Mouse (Mus musculus) liver, adult 2 months (tissue): ENCODE results near the gene Gm48551. TPM values are rescaled to one million over a fixed set of nuclear protein-coding genes. Genes with fewer than 3 reads are reported as not detected.

Experiments
- DNase-seq: peaks from one replicate; pipeline ENCODE4 v3.0.0-alpha.2; 2011; ENCODE audit warnings: low read depth, low spot score; ENCODE audit errors: extremely low read depth
- H3K27ac ChIP-seq: fragments of 200-500 bp; replicated peaks from 2 replicates; pipeline ENCODE4 v1.5.1; 2012; ENCODE audit warnings: low read depth, mild to moderate bottlenecking, control low read depth, inconsistent platforms, low read length; ENCODE audit not compliant: insufficient read depth
- H3K27me3 ChIP-seq: fragments of 200-500 bp; 2 replicates; pipeline ENCODE4 v1.6.1; 2012; ENCODE audit warnings: mild to moderate bottlenecking, moderate library complexity, low read length, inconsistent platforms; ENCODE audit not compliant: control insufficient read depth, insufficient read depth
- H3K36me3 ChIP-seq: fragments of 200-500 bp; 2 replicates; pipeline ENCODE4 v1.6.1; 2012; ENCODE audit warnings: low read length, inconsistent platforms; ENCODE audit not compliant: control insufficient read depth, insufficient read depth
- H3K4me1 ChIP-seq: fragments of 200-500 bp; 2 replicates; pipeline ENCODE4 v1.6.1; 2011; ENCODE audit warnings: low read length; ENCODE audit not compliant: control insufficient read depth, insufficient read depth
- H3K4me3 ChIP-seq: fragments of 200-500 bp; 2 replicates; pipeline ENCODE4 v1.5.1; 2011; ENCODE audit warnings: low read depth, mild to moderate bottlenecking, control low read depth, low read length, moderate library complexity; ENCODE audit not compliant: insufficient read depth
- H3K79me2 ChIP-seq: fragments of 200-500 bp; 2 replicates; pipeline ENCODE4 v1.6.1; 2012; ENCODE audit warnings: inconsistent platforms, mild to moderate bottlenecking, low read length, moderate library complexity; ENCODE audit not compliant: control insufficient read depth, insufficient read depth
- H3K9ac ChIP-seq: fragments of 200-500 bp; 2 replicates; pipeline ENCODE4 v1.6.1; 2012; ENCODE audit warnings: low read depth, mild to moderate bottlenecking, control low read depth, inconsistent platforms, low read length
- CTCF ChIP-seq: fragments of 200-500 bp; IDR thresholded peaks from 2 replicates; pipeline ENCODE4 v1.5.1; 2011; ENCODE audit warnings: low read depth, low read length, control low read depth
- POLR2A ChIP-seq: fragments of 200-500 bp; IDR thresholded peaks from 2 replicates; pipeline ENCODE4 v1.6.1; 2011; ENCODE audit warnings: low read length, control low read depth; ENCODE audit not compliant: insufficient read depth; ENCODE audit errors: extremely low read depth
- WGBS: fragments of 180-500 bp; shearing (Covaris S2); methylation state at CpG from one replicate; pipeline ENCODE4 v1.1.7; 2018; 5-methylcytosine and 5-hydroxymethylcytosine counted together
- polyA plus RNA-seq: library from polyadenylated mRNA; depleted of rRNA; stranded (reverse); fragments of >200 nt; gene quantifications from 2 replicates; pipeline ENCODE4 v1.2.3, GENCODE M21; 2012
- total RNA-seq: library from RNA; depleted of rRNA; stranded (reverse); fragments of >200 nt; gene quantifications from 2 replicates; pipeline ENCODE4 v1.2.3, GENCODE M21; 2014

Gene Gm48551
- total and polyA plus RNA-seq, 2 experiments: 0.32 to 2.4 TPM

DNA sequence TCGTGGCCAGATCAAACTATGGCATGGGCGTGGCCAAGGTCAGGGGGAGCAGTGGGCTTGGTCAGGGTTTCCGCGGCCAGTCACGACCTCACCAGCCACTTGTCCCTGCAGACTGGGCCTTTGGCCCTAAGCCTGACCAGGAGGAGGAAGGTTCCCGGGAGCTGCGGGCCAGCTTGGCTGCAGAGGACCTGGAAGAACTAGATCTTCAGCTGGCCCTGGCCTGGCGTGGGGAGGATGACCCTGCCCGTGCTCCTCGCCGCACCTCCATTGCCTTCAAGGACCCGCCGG lies 6.4 kb downstream of the Gm48551 start:
- Histone ChIP-seq H3K4me3 (no peak overlapping the region), H3K79me2 (peaks cover under 1% of the 10 kb centered on the region; the same call in 1 of the 2 replicates), H3K27me3 (no peaks in the 10 kb centered on the region), H3K36me3 (0 out of 2 replicates have a peak, but pooled peaks cover 1% of the 10 kb centered on the region), H3K9ac (no peak overlapping the region), H3K4me1 (peaks cover 9% of the 10 kb centered on the region), H3K27ac (no peak overlapping the region)
- DNase-seq: no peak
- WGBS: 89% methylated on average over 13 of the region's 13 CpGs
- TF ChIP-seq CTCF: no peak
- no peak for TF ChIP-seq POLR2A

DNA sequence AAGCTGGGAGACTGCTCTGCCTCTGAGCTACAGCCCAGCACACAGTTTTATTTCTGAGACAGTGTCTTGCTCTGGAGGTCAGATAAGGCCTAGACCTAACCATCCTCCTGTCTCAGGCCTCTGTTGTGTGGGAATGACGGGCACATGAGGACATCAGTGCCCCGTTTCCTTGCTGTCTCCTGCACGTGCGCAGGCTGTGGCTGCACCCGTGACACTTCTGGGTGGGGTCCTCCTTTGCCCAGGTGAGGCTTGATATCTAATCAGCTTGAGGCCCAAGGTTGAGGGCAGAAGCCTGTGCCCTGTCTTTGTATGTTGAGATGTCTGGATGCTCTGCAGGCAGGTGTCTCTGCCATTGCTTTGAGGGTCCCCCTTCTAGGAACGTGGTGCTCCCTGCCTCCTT lies 8.0 kb downstream of the Gm48551 start:
- H3K27ac ChIP-seq: no peak overlapping the region
- peaks cover 9% of the 10 kb centered on the region for H3K4me1 ChIP-seq
- TF ChIP-seq POLR2A (no peak), CTCF (no peak)
- DNase-seq: no peak
- no peaks in the 10 kb centered on the region for H3K79me2 ChIP-seq
- WGBS: 84% methylated on average over 6 of the region's 6 CpGs
- no peak overlapping the region for H3K4me3 ChIP-seq
- H3K36me3 ChIP-seq: peaks cover 1% of the 10 kb centered on the region; the same call in 1 of the 2 replicates
- H3K27me3 ChIP-seq: no peaks in the 10 kb centered on the region
- no peak overlapping the region for H3K9ac ChIP-seq

DNA sequence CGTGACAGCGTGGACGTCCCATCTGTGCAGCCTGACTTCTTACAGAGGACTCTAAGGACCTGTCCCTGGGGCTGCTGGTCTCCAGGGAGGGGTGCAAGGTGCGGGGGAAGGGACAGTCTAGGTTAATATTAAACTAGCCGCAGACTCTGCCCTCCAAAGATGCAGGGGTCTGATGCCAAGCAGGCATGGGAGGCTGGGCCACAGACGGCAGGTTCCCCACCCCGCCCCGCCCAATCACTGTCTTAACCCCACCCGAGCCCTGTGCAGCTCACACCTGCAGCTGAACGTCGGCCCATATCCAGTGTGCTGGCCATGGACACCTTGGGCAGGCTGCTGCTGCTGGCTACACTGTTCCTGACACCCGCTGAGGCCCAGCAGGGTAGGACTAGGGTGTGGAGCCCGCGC lies 8.5 kb downstream of the Gm48551 start, which contains the start of gene Smim24:
TSS of gene Smim24 (plus strand) at position 271 of the 405 bp plus-strand sequence.
- 45% methylated on average over 14 of the region's 14 CpGs for whole genome bisulfite sequencing
- Histone ChIP-seq H3K4me1 (peaks cover 9% of the 10 kb centered on the region), H3K36me3 (no peaks in the 10 kb centered on the region; the same call in 1 of the 2 replicates), H3K79me2 (no peaks in the 10 kb centered on the region), H3K27me3 (no peaks in the 10 kb centered on the region), H3K27ac (no peak within 1 kb of the TSS), H3K9ac (peak within 1 kb of the TSS; percentile 7; the same call in 1 of the 2 replicates), H3K4me3 (no peak within 1 kb of the TSS)
- peak; percentile 48 for DNase-seq
- TF ChIP-seq CTCF: no peak
- no peak for TF ChIP-seq POLR2A

DNA sequence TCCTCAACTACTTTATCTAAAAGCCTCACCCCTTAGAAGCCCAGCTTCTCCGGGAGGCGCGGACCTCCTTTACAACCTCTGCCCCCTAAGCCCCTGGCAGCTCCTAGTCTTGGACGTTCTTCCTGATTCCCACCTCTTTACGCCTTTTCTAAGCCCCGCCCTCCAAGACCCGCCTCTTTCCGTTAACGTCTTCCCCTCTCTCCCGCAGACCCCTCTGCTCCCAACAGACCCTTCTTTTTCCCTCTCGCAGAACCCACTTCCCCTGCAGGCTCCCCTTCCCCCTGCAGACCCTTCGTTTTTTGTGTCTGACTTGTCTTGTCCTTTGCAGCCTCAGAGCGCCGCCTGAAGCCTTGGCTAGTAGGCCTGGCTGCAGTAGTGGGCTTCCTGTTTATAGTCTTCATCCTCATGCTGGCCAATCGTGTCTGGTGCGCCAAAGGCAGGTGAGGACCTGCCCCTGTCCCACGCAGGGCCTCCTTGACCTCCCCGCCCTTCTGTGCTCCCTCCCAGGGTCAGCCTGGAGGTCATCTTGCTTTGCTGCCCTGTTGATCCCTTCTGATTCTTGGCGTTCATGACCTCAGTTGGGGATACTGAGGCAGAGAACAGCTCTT lies 9.3 kb downstream of the Gm48551 start:
- Histone ChIP-seq H3K4me3 (no peak overlapping the region), H3K27ac (no peak overlapping the region), H3K27me3 (no peaks in the 10 kb centered on the region), H3K79me2 (no peaks in the 10 kb centered on the region), H3K9ac (0 out of 2 replicates have a peak overlapping the region, but pooled peaks have one; percentile 7), H3K36me3 (no peaks in the 10 kb centered on the region; the same call in 1 of the 2 replicates), H3K4me1 (peaks cover 6% of the 10 kb centered on the region)
- 18% methylated on average over 19 of the region's 19 CpGs for WGBS
- DNase-seq: no peak
- no peak for TF ChIP-seq CTCF
- TF ChIP-seq POLR2A: no peak

DNA sequence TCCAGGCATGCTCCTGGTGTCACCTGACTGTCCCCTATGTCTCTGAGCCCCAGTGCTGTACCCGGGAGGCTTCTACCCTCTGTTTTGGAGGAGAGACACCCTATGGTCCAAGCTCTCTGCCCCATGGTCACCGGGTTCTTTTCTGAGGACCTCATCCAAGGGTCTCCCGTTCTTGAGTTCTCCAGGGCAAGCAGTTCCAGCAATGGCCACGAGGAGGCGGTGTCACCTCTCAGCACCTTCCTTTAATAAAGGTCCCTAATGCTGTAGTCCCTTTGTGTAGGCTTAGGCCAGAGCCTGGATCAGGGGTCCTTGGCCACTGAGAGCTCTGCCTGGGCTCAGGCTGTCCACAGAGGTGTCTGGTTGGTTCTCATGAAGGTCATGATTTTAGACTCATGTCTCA lies 10.9 kb downstream of the Gm48551 start:
- H3K79me2 ChIP-seq: no peaks in the 10 kb centered on the region
- TF ChIP-seq POLR2A (no peak), CTCF (peak; percentile 91)
- no peaks in the 10 kb centered on the region for H3K27me3 ChIP-seq
- 14% methylated on average over 5 of the region's 5 CpGs for WGBS
- no peak for DNase-seq
- H3K27ac ChIP-seq: no peak overlapping the region
- H3K9ac ChIP-seq: no peak overlapping the region
- H3K36me3 ChIP-seq: peaks cover 5% of the 10 kb centered on the region; the same call in 1 of the 2 replicates
- H3K4me1 ChIP-seq: peaks cover 3% of the 10 kb centered on the region
- no peak overlapping the region for H3K4me3 ChIP-seq

DNA sequence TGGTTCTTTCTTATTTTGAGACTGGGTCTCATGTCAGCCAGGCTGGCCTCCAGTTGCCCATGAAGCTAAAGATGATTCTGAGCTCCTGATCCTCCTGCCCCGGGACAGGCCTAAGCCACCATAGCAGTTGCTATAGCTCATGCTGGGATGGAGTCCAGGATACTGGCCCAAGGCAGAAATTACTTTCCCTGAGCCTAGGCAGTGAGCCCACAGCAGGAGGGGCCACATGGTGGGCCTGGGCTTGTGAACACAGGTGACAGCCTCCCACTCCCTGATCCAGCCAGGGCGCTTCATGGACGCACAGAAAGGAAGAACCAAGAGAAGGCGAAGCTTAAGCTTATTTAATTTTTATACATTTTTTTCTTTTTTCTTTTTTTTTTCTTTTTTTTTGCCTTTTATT lies 11.6 kb downstream of the Gm48551 start:
- Histone ChIP-seq H3K9ac (no peak overlapping the region), H3K36me3 (peaks cover 10% of the 10 kb centered on the region; the same call in 1 of the 2 replicates), H3K27ac (no peak overlapping the region), H3K79me2 (0 out of 2 replicates have a peak, but pooled peaks cover 3% of the 10 kb centered on the region), H3K4me1 (peaks cover 3% of the 10 kb centered on the region), H3K27me3 (no peaks in the 10 kb centered on the region), H3K4me3 (no peak overlapping the region)
- no peak for DNase-seq
- TF ChIP-seq CTCF (no peak), POLR2A (no peak)
- WGBS: 93% methylated on average over 4 of the region's 4 CpGs
